Comparison of ENCODE assay signal across 8 mouse cellular contexts in genomic region chr14:54877048-54877715, GRCm38 (mm10). TPM values are rescaled to one million over a fixed set of nuclear protein-coding genes. Genes with fewer than 3 reads are reported as not detected.
DNase-seq lines count a peak whose midpoint lies in the region; ATAC-seq and TF ChIP-seq lines count a peak whose summit lies in the region.

Gene Ppp1r3e, minus strand, starts transcription at chr14:54877550.

- peak; percentile 90 for DNase-seq in A20 (ENCODE audit: low read depth, low spot score)
- peak; percentile 85 to 91 for DNase-seq in adrenal gland, postnatal 36 days
- peak; percentile 56 to 63 for DNase-seq in heart, adult 9 months (ENCODE audit: low spot score in 2 of 2)
- peak; percentile 86 for DNase-seq in liver, embryonic 11.5 days (ENCODE audit: low spot score)

- peak; percentile 77 for ATAC-seq in embryonic facial prominence, embryonic 15.5 days (ENCODE audit: insufficient number of reproducible peaks, low FRiP score, low TSS enrichment, low read depth)
- ATAC-seq in kidney, embryonic 14.5 days (ENCODE audit: low FRiP score, low TSS enrichment), result peak; percentile 77
- ATAC-seq in liver, embryonic 11.5 days (replicated peaks; ENCODE audit: low FRiP score), result peak; percentile 83
- ATAC-seq in stomach, embryonic 15.5 days (ENCODE audit: insufficient read depth, low FRiP score, low read depth), result peak; percentile 80

- H3K4me2 ChIP-seq in embryonic facial prominence, embryonic 15.5 days (replicated peaks), result peak within 1 kb of the TSS; percentile 96
- peak within 1 kb of the TSS; percentile 99 for H3K4me2 ChIP-seq in kidney, embryonic 14.5 days (replicated peaks; ENCODE audit: low read depth, low read length)
- H3K4me2 ChIP-seq in liver, embryonic 11.5 days, result peak within 1 kb of the TSS; percentile 100
- H3K4me2 ChIP-seq in myocyte (ENCODE audit: low read depth), result peak within 1 kb of the TSS; percentile 97
- peak within 1 kb of the TSS; percentile 89 for H3K4me2 ChIP-seq in stomach, embryonic 15.5 days

- H3K9ac ChIP-seq in embryonic facial prominence, embryonic 15.5 days, result peak within 1 kb of the TSS; percentile 62
- peak within 1 kb of the TSS; percentile 76 for H3K9ac ChIP-seq in kidney, embryonic 14.5 days (ENCODE audit: low read depth, low read length)
- H3K9ac ChIP-seq in liver, embryonic 11.5 days (ENCODE audit: low read depth, low read length), result peak within 1 kb of the TSS; percentile 75
- peak within 1 kb of the TSS; percentile 71 for H3K9ac ChIP-seq in stomach, embryonic 15.5 days

- no peaks in the 10 kb centered on the region for H3K79me2 ChIP-seq in myocyte (ENCODE audit: control insufficient read depth, insufficient read depth)

- peaks cover 12% of the 10 kb centered on the region for H3K4me1 ChIP-seq in embryonic facial prominence, embryonic 15.5 days
- peaks cover 8% of the 10 kb centered on the region; the same call in 1 of the 2 replicates for H3K4me1 ChIP-seq in kidney, embryonic 14.5 days (ENCODE audit: control insufficient read depth, insufficient read depth, low read length)
- H3K4me1 ChIP-seq in liver, embryonic 11.5 days (replicated peaks; ENCODE audit: control insufficient read depth, insufficient read depth, low read length), result peaks cover 13% of the 10 kb centered on the region
- no peaks in the 10 kb centered on the region for H3K4me1 ChIP-seq in stomach, embryonic 15.5 days

- no peaks in the 10 kb centered on the region for H3K9me3 ChIP-seq in embryonic facial prominence, embryonic 15.5 days (replicated peaks)
- H3K9me3 ChIP-seq in kidney, embryonic 14.5 days (ENCODE audit: control insufficient read depth, low read length), result no peaks in the 10 kb centered on the region
- no peaks in the 10 kb centered on the region for H3K9me3 ChIP-seq in liver, embryonic 11.5 days (ENCODE audit: control insufficient read depth, low read length)
- H3K9me3 ChIP-seq in stomach, embryonic 15.5 days, result no peaks in the 10 kb centered on the region

- TF ChIP-seq POLR2A in myocyte (IDR thresholded peaks at IDR 0.05; ENCODE audit: insufficient read length, low read depth), result peak; percentile 9

- H3ac ChIP-seq in myocyte (ENCODE audit: control insufficient read depth, insufficient read length), result peak within 1 kb of the TSS; percentile 68

- peaks cover 10% of the 10 kb centered on the region for H3K27me3 ChIP-seq in embryonic facial prominence, embryonic 15.5 days
- H3K27me3 ChIP-seq in kidney, embryonic 14.5 days (ENCODE audit: control insufficient read depth, insufficient read depth, low read length), result no peaks in the 10 kb centered on the region; the same call in 1 of the 2 replicates
- H3K27me3 ChIP-seq in liver, embryonic 11.5 days (replicated peaks; ENCODE audit: control insufficient read depth, insufficient read depth, low read length), result no peaks in the 10 kb centered on the region
- H3K27me3 ChIP-seq in myocyte (ENCODE audit: control insufficient read depth, insufficient read depth, insufficient read length), result no peaks in the 10 kb centered on the region
- no peaks in the 10 kb centered on the region for H3K27me3 ChIP-seq in stomach, embryonic 15.5 days (replicated peaks)

- WGBS in embryonic facial prominence, embryonic 15.5 days, result under 1% methylated on average over 61 of the region's 61 CpGs
- under 1% methylated on average over 60 of the region's 61 CpGs for WGBS in kidney, embryonic 14.5 days
- under 1% methylated on average over 51 of the region's 61 CpGs for WGBS in liver, embryonic 11.5 days
- WGBS in stomach, embryonic 15.5 days, result under 1% methylated on average over 60 of the region's 61 CpGs

- H3K4me3 ChIP-seq in embryonic facial prominence, embryonic 15.5 days (replicated peaks), result peak within 1 kb of the TSS; percentile 80
- H3K4me3 ChIP-seq in kidney, embryonic 14.5 days (ENCODE audit: low read length), result peak within 1 kb of the TSS; percentile 73
- H3K4me3 ChIP-seq in liver, embryonic 11.5 days (ENCODE audit: low read depth, low read length), result peak within 1 kb of the TSS; percentile 72
- peak within 1 kb of the TSS; percentile 29 for H3K4me3 ChIP-seq in myocyte
- peak within 1 kb of the TSS; percentile 83 for H3K4me3 ChIP-seq in stomach, embryonic 15.5 days (replicated peaks)

- no peaks in the 10 kb centered on the region for H3K36me3 ChIP-seq in embryonic facial prominence, embryonic 15.5 days
- H3K36me3 ChIP-seq in kidney, embryonic 14.5 days (ENCODE audit: control insufficient read depth, insufficient read depth, low read length), result no peaks in the 10 kb centered on the region
- no peaks in the 10 kb centered on the region for H3K36me3 ChIP-seq in liver, embryonic 11.5 days (ENCODE audit: control insufficient read depth, insufficient read depth, low read length)
- H3K36me3 ChIP-seq in myocyte (ENCODE audit: control insufficient read depth, insufficient read depth), result no peaks in the 10 kb centered on the region
- no peaks in the 10 kb centered on the region for H3K36me3 ChIP-seq in stomach, embryonic 15.5 days

- H3K27ac ChIP-seq in embryonic facial prominence, embryonic 15.5 days (replicated peaks), result peak within 1 kb of the TSS; percentile 71; the same call in 1 of the 2 replicates
- H3K27ac ChIP-seq in kidney, embryonic 14.5 days (ENCODE audit: low read depth, low read length), result peak within 1 kb of the TSS; percentile 57
- H3K27ac ChIP-seq in liver, embryonic 11.5 days (ENCODE audit: low read depth, low read length), result peak within 1 kb of the TSS; percentile 81
- H3K27ac ChIP-seq in stomach, embryonic 15.5 days, result peak within 1 kb of the TSS; percentile 85

TF ChIP-seq in myocyte, 11 proteins besides CTCF, POLR2A, EP300 and RAD21:
- TF ChIP-seq USF1 (IDR thresholded peaks at IDR 0.05; ENCODE audit: low read depth) (no peak), MYOG (IDR thresholded peaks at IDR 0.05; ENCODE audit: control insufficient read depth in 1 of 3, insufficient read depth in 1 of 3, insufficient read length in 2 of 3, low read depth in 2 of 3) (peak in 2 of 3 experiments; percentile 13 to 19), E2F4 (IDR thresholded peaks at IDR 0.05; ENCODE audit: insufficient read depth) (no peak), TCF3 (IDR thresholded peaks at IDR 0.05; ENCODE audit: insufficient read length, low read depth) (no peak), REST (IDR thresholded peaks at IDR 0.05; ENCODE audit: insufficient read depth, insufficient read length) (no peak), MAX (IDR thresholded peaks at IDR 0.05; ENCODE audit: low read depth) (no peak), SRF (IDR thresholded peaks at IDR 0.05; ENCODE audit: control insufficient read depth, insufficient read length, low read depth) (no peak), TCF12 (IDR thresholded peaks at IDR 0.05; ENCODE audit: insufficient read depth, poor library complexity, severe bottlenecking) (no peak), CEBPB (IDR thresholded peaks at IDR 0.05; ENCODE audit: insufficient read depth, poor library complexity, severe bottlenecking) (no peak), MYOD1 (IDR thresholded peaks at IDR 0.05; ENCODE audit: control insufficient read depth in 1 of 3, insufficient read length in 2 of 3, low read depth in 2 of 3) (peak in 1 of 3 experiments; percentile 66)
TF ChIP-seq in myocyte: peak in this region for 2.

RNA-seq across cellular contexts. Expression of gene Ppp1r3e, which starts in this region (rescaled TPM):
- 10 to 100 TPM; 17.8 to 19.2 TPM for total RNA-seq in adrenal gland, postnatal 36 days (2021)
- 0.83 and 1.2 TPM in 2 replicates for polyA plus RNA-seq in embryonic facial prominence, embryonic 15.5 days (2015; fragmentation: Nextera tagmentation; extraction: Ambion mirVana)
- polyA plus RNA-seq in kidney, embryonic 14.5 days (2014; fragmentation: Nextera tagmentation; extraction: Ambion mirVana), result 2.9 and 4.5 TPM in 2 replicates
- polyA plus RNA-seq in liver, embryonic 11.5 days (2014; fragmentation: Nextera tagmentation; extraction: Ambion mirVana), result 1.1 and 2.1 TPM in 2 replicates
- polyA plus RNA-seq in myocyte (2012; fragmentation: generic; extraction: Trizol), result 0.71 TPM
- 2.4 and 2.7 TPM in 2 replicates for polyA plus RNA-seq in stomach, embryonic 15.5 days (2015; fragmentation: Nextera tagmentation; extraction: Ambion mirVana)

Comparison
In these comparisons a context has a peak if more than half of its experiments do, and no peak if none do; other contexts are left out.
1. Peak in every context shown above with its lines: DNase-seq, ATAC-seq, H3K4me3 ChIP-seq and H3K27ac ChIP-seq.
2. H3K4me3 ChIP-seq: peak in every context shown above with its lines; median percentile 83 in stomach, embryonic 15.5 days; 80 in embryonic facial prominence, embryonic 15.5 days; 73 in kidney, embryonic 14.5 days; 72 in liver, embryonic 11.5 days; 29 in myocyte.